Mouse (Mus musculus): Measurements from ENCODE around the gene Slc30a5.

The Slc30a5 gene

GRCm38 (mm10) chr13:100755329-100755728, 77.9 kb downstream of the Slc30a5 start:
- peak in 1 of 2 experiments; percentile 23 for DNase-seq (ENCODE audit: low spot score in 2 of 2)

GRCm38 (mm10) chr13:100754186-100754585, 79.0 kb downstream of the Slc30a5 start:
- DNase-seq (ENCODE audit: low spot score in 2 of 2) = no peak

GRCm38 (mm10) chr13:100753011-100753410, 80.2 kb downstream of the Slc30a5 start:
- no peak for DNase-seq (ENCODE audit: low spot score in 2 of 2)
